Mouse (Mus musculus) forebrain, embryonic 12.5 days (tissue): ENCODE measurements at regions not wholly inside any gene's neighbourhood (a gene's known extent, or its start where the extent isn't known, plus 50 kb on each side); places are given as distances from the start of the nearest gene placed in this dataset.

Source experiments
- ATAC-seq: fragments of 200-750 bp; cut with Nextera tagmentation; 2 replicates; pipeline ENCODE4 v1.8.0; 2017; ENCODE audit warnings: moderate TSS enrichment; ENCODE audit not compliant: low FRiP score
- H3K27ac ChIP-seq: fragments of 300-500 bp; sonication (generic); 2 replicates; pipeline ENCODE4 v1.5.1; 2016; ENCODE audit warnings: mild to moderate bottlenecking
- H3K27me3 ChIP-seq: fragments of 300-500 bp; sonication (generic); 2 replicates; pipeline ENCODE4 v1.6.1; 2016; ENCODE audit warnings: mild to moderate bottlenecking
- H3K36me3 ChIP-seq: fragments of 300-500 bp; sonication (generic); replicated peaks from 2 replicates; pipeline ENCODE4 v1.6.1; 2016; ENCODE audit warnings: mild to moderate bottlenecking
- H3K4me1 ChIP-seq: fragments of 300-500 bp; sonication (generic); 2 replicates; pipeline ENCODE4 v1.6.1; 2016
- H3K4me2 ChIP-seq: fragments of 300-500 bp; sonication (generic); 2 replicates; pipeline ENCODE4 v1.6.1; 2016; ENCODE audit warnings: mild to moderate bottlenecking, moderate library complexity
- H3K4me3 ChIP-seq: fragments of 300-500 bp; sonication (generic); replicated peaks from 2 replicates; pipeline ENCODE4 v1.5.1; 2016; ENCODE audit warnings: mild to moderate bottlenecking
- H3K9ac ChIP-seq: fragments of 300-500 bp; sonication (generic); 2 replicates; pipeline ENCODE4 v1.6.1; 2016; ENCODE audit warnings: mild to moderate bottlenecking
- H3K9me3 ChIP-seq: fragments of 300-500 bp; sonication (generic); 2 replicates; pipeline ENCODE4 v1.6.1; 2016
- WGBS: fragments of 180-500 bp; shearing (Covaris S2); methylation state at CpG from one replicate; pipeline ENCODE4 v1.1.7; 2016; 5-methylcytosine and 5-hydroxymethylcytosine counted together

DNA sequence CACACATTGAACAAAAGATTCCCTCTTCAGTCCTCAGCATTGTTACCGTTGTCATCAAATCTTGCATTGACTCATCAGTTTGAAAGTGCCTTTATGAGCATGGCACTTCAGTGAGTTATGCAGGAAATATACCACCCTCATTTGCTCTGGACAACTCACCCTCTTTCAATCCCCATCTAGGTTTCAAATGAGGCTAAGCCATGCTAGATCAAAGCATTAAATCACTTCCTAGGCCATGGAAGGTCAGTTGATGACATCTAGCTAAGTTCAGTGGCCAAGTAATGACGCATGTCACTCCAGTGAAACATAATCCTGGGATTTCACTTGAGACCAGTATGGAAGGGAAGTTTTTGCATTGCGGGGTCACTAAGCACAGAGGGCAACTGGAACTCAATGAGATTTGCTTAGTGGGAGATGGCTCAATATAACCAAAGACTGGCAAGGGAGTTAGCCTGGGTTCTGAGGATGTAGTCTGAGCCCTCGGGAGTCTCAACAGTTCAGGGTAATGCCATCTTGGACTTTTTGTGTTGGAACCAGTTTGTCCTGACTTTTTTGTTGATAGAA, 562.0 kb upstream of the Sall1 start:
- H3K27ac ChIP-seq, result no peak overlapping the region
- ATAC-seq, result no peak
- no peaks in the 10 kb centered on the region for H3K9me3 ChIP-seq
- H3K4me2 ChIP-seq, result no peak overlapping the region
- H3K27me3 ChIP-seq, result no peaks in the 10 kb centered on the region
- no peaks in the 10 kb centered on the region for H3K4me1 ChIP-seq
- WGBS, result 89% methylated on average over 4 of the region's 4 CpGs
- no peaks in the 10 kb centered on the region for H3K36me3 ChIP-seq
- no peak overlapping the region for H3K4me3 ChIP-seq
- H3K9ac ChIP-seq, result no peak overlapping the region

DNA sequence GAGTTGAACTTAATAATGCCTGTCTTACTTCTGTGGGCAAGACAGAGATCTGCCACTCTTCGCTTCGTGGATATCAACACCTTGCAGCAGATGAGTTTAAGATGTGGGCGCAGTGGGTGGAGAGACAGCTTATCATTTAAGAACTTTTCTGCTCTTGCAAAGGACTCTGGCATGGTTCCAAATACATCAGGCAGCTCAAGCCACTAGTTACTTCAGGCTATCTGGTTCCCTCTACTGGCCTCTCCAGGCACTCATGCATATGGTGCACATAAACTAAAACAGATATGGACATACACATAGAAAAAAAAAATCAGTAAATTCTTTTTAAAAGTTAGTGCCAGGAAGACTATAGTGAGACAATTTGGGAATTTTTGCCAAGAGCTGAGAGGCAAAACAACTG, 560.5 kb upstream of the Sall1 start:
- H3K4me3 ChIP-seq, result no peak overlapping the region
- no peaks in the 10 kb centered on the region for H3K27me3 ChIP-seq
- WGBS, result 96% methylated on average over 3 of the region's 3 CpGs
- no peak for ATAC-seq
- no peaks in the 10 kb centered on the region for H3K36me3 ChIP-seq
- H3K4me1 ChIP-seq, result no peaks in the 10 kb centered on the region
- H3K4me2 ChIP-seq, result no peak overlapping the region
- H3K9ac ChIP-seq, result no peak overlapping the region
- no peak overlapping the region for H3K27ac ChIP-seq
- H3K9me3 ChIP-seq, result no peaks in the 10 kb centered on the region

DNA sequence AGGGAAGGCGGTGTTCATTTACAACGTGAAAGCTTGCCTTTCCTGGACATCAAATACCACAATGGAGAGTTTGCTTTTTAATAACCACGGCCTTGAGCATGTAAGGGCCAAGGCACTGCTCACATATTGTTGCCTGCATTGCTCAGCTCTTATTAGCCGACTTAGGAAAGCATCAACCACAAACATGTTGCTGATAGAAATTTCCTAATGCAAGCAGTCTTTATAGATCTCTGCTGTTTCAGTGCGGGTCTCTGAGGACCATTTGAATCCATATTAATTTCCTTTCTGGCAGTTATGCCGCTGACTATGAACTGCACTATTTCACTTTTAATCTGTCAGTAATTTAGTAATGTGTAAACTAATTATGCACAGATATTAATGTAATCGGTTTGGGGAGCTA, 552.4 kb upstream of the Sall1 start:
- no peak for ATAC-seq
- no peak overlapping the region for H3K27ac ChIP-seq
- no peak overlapping the region for H3K9ac ChIP-seq
- no peaks in the 10 kb centered on the region for H3K9me3 ChIP-seq
- H3K4me1 ChIP-seq, result no peaks in the 10 kb centered on the region
- no peak overlapping the region for H3K4me2 ChIP-seq
- no peak overlapping the region for H3K4me3 ChIP-seq
- no peaks in the 10 kb centered on the region for H3K27me3 ChIP-seq
- 85% methylated on average over 7 of the region's 7 CpGs for WGBS
- H3K36me3 ChIP-seq, result no peaks in the 10 kb centered on the region

DNA sequence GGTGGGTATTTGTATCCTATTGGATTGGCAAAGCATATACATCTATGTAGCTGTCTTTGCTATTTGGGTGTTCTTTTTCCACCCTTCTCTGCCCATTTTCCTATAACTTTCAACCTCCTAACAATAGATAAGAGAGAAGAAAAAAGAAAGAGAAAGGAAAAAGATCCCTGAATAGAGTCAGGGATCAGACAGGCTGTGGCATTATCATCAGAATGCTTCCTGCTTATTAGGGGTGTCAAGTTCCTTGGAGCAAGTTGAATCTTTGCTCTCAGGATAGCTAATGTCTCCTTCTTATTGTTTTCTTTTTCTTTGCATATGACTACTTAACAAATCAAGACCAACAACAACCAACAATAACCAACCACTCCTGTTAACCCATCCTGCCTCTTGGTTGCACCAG, 539.1 kb upstream of the Sall1 start:
- no peaks in the 10 kb centered on the region for H3K36me3 ChIP-seq
- no peaks in the 10 kb centered on the region for H3K4me1 ChIP-seq
- H3K4me2 ChIP-seq, result no peak overlapping the region
- H3K9ac ChIP-seq, result no peak overlapping the region
- no peak overlapping the region for H3K27ac ChIP-seq
- no peaks in the 10 kb centered on the region for H3K9me3 ChIP-seq
- ATAC-seq, result no peak
- no peaks in the 10 kb centered on the region for H3K27me3 ChIP-seq
- no peak overlapping the region for H3K4me3 ChIP-seq

DNA sequence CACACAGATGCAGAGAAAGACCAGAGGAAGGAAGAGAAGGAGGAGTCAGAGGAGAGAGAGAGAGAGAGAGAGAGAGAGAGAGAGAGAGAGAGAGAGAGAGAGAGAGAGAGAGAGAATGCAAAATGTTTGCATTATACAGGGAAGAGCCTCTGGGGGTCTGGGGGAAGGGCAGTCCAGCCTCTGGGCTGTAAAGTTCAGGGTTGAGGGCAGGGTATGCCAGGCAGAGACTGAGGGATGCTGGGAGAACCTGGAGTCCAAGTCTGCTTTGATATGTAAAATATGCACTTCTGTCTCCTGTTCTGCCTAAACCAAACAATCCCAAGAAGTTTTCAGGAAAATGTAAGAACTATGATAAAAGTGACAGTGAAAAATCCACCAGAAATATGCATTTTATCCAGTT, 538.6 kb upstream of the Sall1 start:
- Histone ChIP-seq H3K4me3 (no peak overlapping the region), H3K27me3 (no peaks in the 10 kb centered on the region), H3K27ac (no peak overlapping the region), H3K36me3 (no peaks in the 10 kb centered on the region), H3K4me1 (no peaks in the 10 kb centered on the region), H3K4me2 (no peak overlapping the region), H3K9me3 (no peaks in the 10 kb centered on the region), H3K9ac (no peak overlapping the region)
- no peak for ATAC-seq

DNA sequence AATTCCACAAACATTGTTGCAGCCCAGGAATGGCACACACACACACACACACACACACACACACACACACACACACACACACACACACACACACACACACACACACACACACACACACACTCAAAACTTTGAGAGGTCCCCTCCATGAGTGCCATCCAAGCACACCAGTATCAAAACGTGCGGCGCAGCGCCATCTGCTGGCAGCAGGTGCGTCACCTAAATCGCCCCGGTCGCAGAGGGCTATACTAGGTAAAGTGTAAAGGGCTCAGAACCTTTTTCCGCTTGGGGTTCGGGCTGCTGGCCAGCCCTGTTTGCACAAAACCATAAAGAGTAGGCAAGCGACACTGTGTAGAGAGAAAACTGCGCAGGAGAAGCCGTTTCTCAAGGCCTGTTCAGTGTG, 527.9 kb upstream of the Sall1 start:
- H3K36me3 ChIP-seq, result no peaks in the 10 kb centered on the region
- H3K27ac ChIP-seq, result no peak overlapping the region
- H3K4me1 ChIP-seq, result peaks cover 44% of the 10 kb centered on the region
- no peak overlapping the region for H3K9ac ChIP-seq
- no peaks in the 10 kb centered on the region for H3K9me3 ChIP-seq
- H3K4me2 ChIP-seq, result no peak overlapping the region
- H3K27me3 ChIP-seq, result peaks cover 21% of the 10 kb centered on the region
- peak; percentile 89 for ATAC-seq
- no peak overlapping the region for H3K4me3 ChIP-seq
- 3% methylated on average over 13 of the region's 13 CpGs for WGBS

DNA sequence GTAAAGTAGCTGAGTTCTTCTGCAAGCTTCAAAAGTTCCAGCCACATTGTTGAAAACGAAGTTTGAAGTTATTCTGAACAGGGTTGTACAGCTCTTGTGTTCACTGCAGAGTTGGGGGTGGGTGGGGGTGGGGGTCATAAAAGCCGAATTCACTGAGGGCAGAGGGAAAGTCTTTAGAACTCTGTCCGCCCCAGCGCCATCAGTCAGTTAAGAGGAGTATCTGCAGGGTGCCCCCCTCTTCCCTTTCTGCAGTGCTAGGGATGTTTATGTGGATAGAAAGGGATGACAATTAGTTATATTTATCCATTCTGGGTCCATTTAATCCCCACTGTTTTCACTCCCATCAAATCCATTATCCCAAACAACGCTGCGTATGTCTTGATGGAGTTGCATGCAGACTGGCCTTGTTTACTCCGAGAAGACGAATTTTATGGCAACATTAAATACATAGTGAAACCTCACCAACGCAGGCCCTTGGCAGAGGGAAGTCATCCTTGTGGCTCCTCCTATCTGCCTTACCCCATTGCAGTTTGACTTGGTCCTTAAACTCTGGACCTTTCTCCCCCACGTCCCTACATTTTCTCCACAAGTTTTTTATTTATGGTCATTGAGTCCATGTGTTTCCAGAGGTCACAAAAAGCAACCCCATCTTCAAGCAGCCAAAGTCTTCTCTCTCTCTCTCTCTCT, 526.8 kb upstream of the Sall1 start:
- Histone ChIP-seq H3K4me3 (no peak overlapping the region), H3K36me3 (no peaks in the 10 kb centered on the region), H3K9ac (peak overlapping the region; percentile 25; the same call in 1 of the 2 replicates), H3K4me1 (peaks cover 52% of the 10 kb centered on the region), H3K27ac (0 out of 2 replicates have a peak overlapping the region, but pooled peaks have one; percentile 9), H3K4me2 (no peak overlapping the region), H3K27me3 (peaks cover 23% of the 10 kb centered on the region), H3K9me3 (no peaks in the 10 kb centered on the region)
- WGBS, result 22% methylated on average over 10 of the region's 10 CpGs
- no peak for ATAC-seq

DNA sequence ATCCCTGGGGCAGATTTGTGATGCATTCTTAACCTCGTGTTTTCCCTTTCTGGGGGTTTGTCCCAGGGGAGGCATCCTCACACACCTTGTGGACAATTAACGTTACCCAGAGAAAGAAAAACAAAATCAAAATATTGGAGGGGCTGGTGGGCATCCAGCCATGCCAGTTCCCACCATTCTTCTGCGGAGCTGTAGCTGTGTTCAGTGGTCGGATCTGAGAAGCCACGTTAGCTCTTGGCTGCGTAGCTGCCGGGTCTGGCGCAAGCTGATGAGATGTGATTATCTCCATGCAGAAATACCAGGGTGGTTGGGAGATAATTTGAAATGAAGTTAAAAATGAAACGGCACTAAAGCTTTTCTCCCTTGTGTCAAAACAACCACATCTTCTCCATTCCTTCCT, 525.4 kb upstream of the Sall1 start:
- H3K36me3 ChIP-seq, result no peaks in the 10 kb centered on the region
- 65% methylated on average over 9 of the region's 9 CpGs for WGBS
- no peak overlapping the region for H3K4me2 ChIP-seq
- H3K27ac ChIP-seq, result no peak overlapping the region
- H3K9ac ChIP-seq, result no peak overlapping the region
- H3K9me3 ChIP-seq, result no peaks in the 10 kb centered on the region
- peaks cover 26% of the 10 kb centered on the region for H3K27me3 ChIP-seq
- no peak for ATAC-seq
- no peak overlapping the region for H3K4me3 ChIP-seq
- H3K4me1 ChIP-seq, result peaks cover 56% of the 10 kb centered on the region

DNA sequence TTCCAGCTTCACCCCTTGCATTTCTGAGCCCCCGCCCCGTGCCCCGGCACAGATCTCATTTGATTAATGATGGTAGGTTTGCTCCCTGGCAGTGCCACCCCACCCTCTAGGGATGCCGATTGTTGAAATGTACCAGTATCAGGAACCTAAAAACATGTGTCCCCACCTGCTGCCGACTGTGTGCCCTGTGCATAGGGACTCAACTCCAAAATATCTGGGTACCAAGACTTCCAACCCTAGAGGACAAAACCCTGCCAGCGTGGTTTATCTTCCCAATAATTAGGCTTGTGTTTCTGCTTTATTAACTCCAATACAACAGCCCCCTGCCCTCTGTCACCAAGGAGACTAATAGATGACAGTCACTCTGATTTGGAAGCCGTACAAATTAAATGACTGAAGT, 524.7 kb upstream of the Sall1 start:
- no peaks in the 10 kb centered on the region for H3K36me3 ChIP-seq
- WGBS, result 62% methylated on average over 7 of the region's 7 CpGs
- ATAC-seq, result no peak
- no peak overlapping the region for H3K27ac ChIP-seq
- H3K4me2 ChIP-seq, result no peak overlapping the region
- no peak overlapping the region for H3K4me3 ChIP-seq
- H3K9me3 ChIP-seq, result no peaks in the 10 kb centered on the region
- H3K27me3 ChIP-seq, result peaks cover 28% of the 10 kb centered on the region
- H3K9ac ChIP-seq, result no peak overlapping the region
- peaks cover 56% of the 10 kb centered on the region for H3K4me1 ChIP-seq

DNA sequence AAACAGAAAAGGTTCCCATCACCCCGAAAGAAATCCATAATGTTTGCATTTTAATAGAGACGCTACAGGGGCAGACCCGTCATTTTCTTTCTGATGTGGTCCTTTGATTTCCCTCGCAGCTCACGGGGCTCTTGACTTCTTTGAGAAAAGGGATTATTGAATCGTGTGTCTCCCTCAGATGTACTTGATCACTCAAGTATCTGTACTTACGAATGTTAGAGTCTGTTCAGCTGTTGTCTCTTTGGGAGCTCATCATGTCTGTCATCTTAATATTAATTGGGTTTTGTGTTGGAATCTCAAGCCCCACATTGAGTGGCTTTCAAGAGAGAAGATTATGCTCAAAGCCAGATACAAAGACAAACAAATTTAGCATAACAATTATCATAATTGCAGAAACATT, 523.0 kb upstream of the Sall1 start:
- no peaks in the 10 kb centered on the region for H3K9me3 ChIP-seq
- no peaks in the 10 kb centered on the region for H3K36me3 ChIP-seq
- no peak overlapping the region for H3K4me3 ChIP-seq
- no peak overlapping the region for H3K27ac ChIP-seq
- peaks cover 13% of the 10 kb centered on the region for H3K27me3 ChIP-seq
- ATAC-seq, result no peak
- H3K4me2 ChIP-seq, result no peak overlapping the region
- H3K4me1 ChIP-seq, result peaks cover 55% of the 10 kb centered on the region
- H3K9ac ChIP-seq, result no peak overlapping the region
- 30% methylated on average over 7 of the region's 7 CpGs for WGBS

DNA sequence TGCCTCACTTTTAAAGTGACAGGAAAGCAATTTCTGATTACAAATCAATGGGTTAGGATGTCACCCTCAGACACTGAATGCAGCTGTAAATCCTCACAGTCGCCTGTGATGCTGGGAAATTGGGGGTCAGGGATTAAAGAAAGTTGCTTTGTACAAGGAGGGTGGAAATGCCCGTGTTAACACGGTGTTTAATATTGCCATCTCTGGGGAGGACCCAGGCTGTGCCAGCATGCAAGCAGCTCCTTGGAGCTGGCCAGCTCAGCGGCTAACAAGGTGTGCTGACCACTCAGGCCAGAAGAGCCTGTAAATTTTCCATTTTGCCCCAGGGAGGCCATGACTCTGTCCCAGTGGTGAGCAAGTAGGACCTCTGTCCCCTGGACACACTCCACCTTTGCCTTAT, 522.5 kb upstream of the Sall1 start:
- 56% methylated on average over 4 of the region's 4 CpGs for WGBS
- Histone ChIP-seq H3K4me1 (peaks cover 55% of the 10 kb centered on the region), H3K4me2 (no peak overlapping the region), H3K27me3 (peaks cover 12% of the 10 kb centered on the region), H3K36me3 (no peaks in the 10 kb centered on the region), H3K9ac (no peak overlapping the region; the same call in 1 of the 2 replicates), H3K9me3 (no peaks in the 10 kb centered on the region), H3K4me3 (no peak overlapping the region), H3K27ac (no peak overlapping the region)
- ATAC-seq, result no peak

DNA sequence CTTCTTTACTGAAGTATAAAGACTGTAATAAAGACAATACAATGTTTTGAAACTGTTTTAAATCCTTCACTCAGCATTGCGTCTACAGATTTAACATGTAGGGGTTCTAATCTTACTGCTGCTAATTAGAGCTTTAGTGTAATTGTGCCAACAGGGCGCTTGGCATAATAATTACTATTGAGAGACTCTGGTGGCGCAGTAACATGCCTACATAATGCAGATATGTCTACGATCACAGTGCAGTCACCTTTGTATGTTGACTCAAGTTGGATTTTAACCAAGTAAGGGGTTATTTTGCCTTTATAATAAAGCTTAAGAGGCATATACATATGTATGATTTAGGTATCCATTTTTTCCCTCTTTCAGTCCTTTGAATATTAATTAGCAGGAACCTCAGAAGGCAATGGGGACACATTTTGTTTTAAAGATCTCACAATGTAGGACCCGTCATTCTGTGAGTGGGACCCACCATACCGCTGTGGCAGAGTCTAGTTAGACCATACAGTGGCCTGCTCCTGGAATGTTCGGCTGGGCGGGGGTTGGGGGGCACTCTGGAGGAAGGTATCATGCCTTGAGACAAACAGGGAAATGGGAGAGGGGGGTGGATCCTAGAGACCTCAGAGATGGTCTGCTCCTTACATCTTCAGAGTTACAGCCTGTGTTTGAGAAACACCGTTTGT, 521.3 kb upstream of the Sall1 start:
- Histone ChIP-seq H3K9ac (no peak overlapping the region), H3K27me3 (peaks cover 12% of the 10 kb centered on the region), H3K27ac (no peak overlapping the region), H3K4me1 (peaks cover 48% of the 10 kb centered on the region), H3K4me3 (no peak overlapping the region), H3K9me3 (no peaks in the 10 kb centered on the region), H3K4me2 (no peak overlapping the region), H3K36me3 (no peaks in the 10 kb centered on the region)
- no peak for ATAC-seq
- WGBS, result 60% methylated on average over 9 of the region's 9 CpGs

DNA sequence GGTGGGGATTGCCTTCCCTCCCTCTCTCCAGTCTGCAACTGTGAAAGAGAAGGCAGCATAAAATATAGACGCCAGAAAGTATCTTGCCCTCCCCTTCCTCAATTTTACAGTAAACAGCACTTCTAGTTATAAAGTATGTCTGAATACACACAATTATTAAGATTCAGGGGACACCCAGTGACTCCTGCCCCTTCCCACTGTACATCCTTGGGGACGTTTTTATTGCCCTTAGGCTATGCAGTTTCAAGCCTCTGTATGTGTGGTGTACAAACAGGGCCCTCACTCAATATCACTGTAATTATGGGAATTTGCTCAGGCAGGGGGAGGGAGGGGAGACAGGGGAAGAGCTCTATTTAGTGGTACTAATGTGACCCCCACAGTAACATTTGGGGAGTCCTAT, 519.6 kb upstream of the Sall1 start:
- ATAC-seq, result no peak
- 65% methylated on average over 2 of the region's 2 CpGs for WGBS
- H3K4me2 ChIP-seq, result no peak overlapping the region
- no peak overlapping the region for H3K27ac ChIP-seq
- H3K9ac ChIP-seq, result no peak overlapping the region
- H3K4me3 ChIP-seq, result no peak overlapping the region
- H3K9me3 ChIP-seq, result no peaks in the 10 kb centered on the region
- H3K4me1 ChIP-seq, result peaks cover 36% of the 10 kb centered on the region
- no peaks in the 10 kb centered on the region for H3K36me3 ChIP-seq
- peaks cover 12% of the 10 kb centered on the region for H3K27me3 ChIP-seq
